In genomic region chr2:131053851-131054645, GRCm38 (mm10) we compare ENCODE assay signal across 8 mouse cellular contexts. TPM values are rescaled to one million over a fixed set of nuclear protein-coding genes. Genes with fewer than 3 reads are reported as not detected.
DNase-seq lines count a peak whose midpoint lies in the region; ATAC-seq and TF ChIP-seq lines count a peak whose summit lies in the region.

No protein-coding gene starts in this region.

- TF ChIP-seq POLR2A in testis, adult 2 months (IDR thresholded peaks at IDR 0.05; ENCODE audit: control insufficient read depth, low read depth, low read length), result no peak

- H3K4me1 ChIP-seq in testis, adult 2 months (ENCODE audit: control insufficient read depth, insufficient read depth, low read length), result peaks cover 25% of the 10 kb centered on the region
- peaks cover 18% of the 10 kb centered on the region for H3K4me1 ChIP-seq in forebrain, embryonic 16.5 days (replicated peaks; ENCODE audit: control insufficient read depth, insufficient read depth, low read length)
- peaks cover 46% of the 10 kb centered on the region for H3K4me1 ChIP-seq in liver, embryonic 15.5 days (replicated peaks)

- H3K4me2 ChIP-seq in forebrain, embryonic 16.5 days (ENCODE audit: low read length), result peak overlapping the region; percentile 46
- H3K4me2 ChIP-seq in liver, embryonic 15.5 days, result peak overlapping the region; percentile 27

- no peak overlapping the region for H3K9ac ChIP-seq in forebrain, embryonic 16.5 days (replicated peaks; ENCODE audit: low read depth, low read length)
- no peak overlapping the region for H3K9ac ChIP-seq in liver, embryonic 15.5 days

- H3K9me3 ChIP-seq in forebrain, embryonic 16.5 days (ENCODE audit: control insufficient read depth, low read length), result no peaks in the 10 kb centered on the region
- H3K9me3 ChIP-seq in liver, embryonic 15.5 days (replicated peaks), result no peaks in the 10 kb centered on the region

- 1% methylated on average over 45 of the region's 45 CpGs for WGBS in forebrain, embryonic 16.5 days
- 3% methylated on average over 45 of the region's 45 CpGs for WGBS in liver, embryonic 15.5 days (ENCODE audit: insufficient replicate concordance)

- TF ChIP-seq CTCF in testis, adult 2 months (IDR thresholded peaks at IDR 0.05; ENCODE audit: control insufficient read depth, insufficient read depth, insufficient replicate concordance, low read depth, low read length), result no peak

- ATAC-seq in forebrain, embryonic 16.5 days, result no peak; the same call in 1 of the 2 replicates
- no peak for ATAC-seq in liver, embryonic 15.5 days (ENCODE audit: insufficient read depth)

- H3K36me3 ChIP-seq in testis, adult 2 months (ENCODE audit: control insufficient read depth, insufficient read depth, low read length), result no peaks in the 10 kb centered on the region
- H3K36me3 ChIP-seq in forebrain, embryonic 16.5 days (ENCODE audit: control insufficient read depth, insufficient read depth), result no peaks in the 10 kb centered on the region
- H3K36me3 ChIP-seq in liver, embryonic 15.5 days (replicated peaks), result no peaks in the 10 kb centered on the region

- DNase-seq in testis, postnatal 14 days (ENCODE audit: low spot score), result no peak
- DNase-seq in yolk sac, embryonic 10.5 days (ENCODE audit: low spot score), result peak; percentile 30
- no peak for DNase-seq in layer of hippocampus, postnatal 36 days
- no peak for DNase-seq in left cerebral cortex, postnatal 25 days (ENCODE audit: low spot score in 2 of 2)
- no peak for DNase-seq in gastrocnemius, postnatal 14 days

- intact Hi-C loops in left cerebral cortex, postnatal 25 days (cut with DNase I), result no loop called here
- intact Hi-C loops in gastrocnemius, postnatal 14 days (cut with DNase I; ENCODE audit: low total_unique reads), result no loop called here

- no peaks in the 10 kb centered on the region for H3K27me3 ChIP-seq in testis, adult 2 months (ENCODE audit: control insufficient read depth, insufficient read depth, low read length)
- peaks cover 38% of the 10 kb centered on the region for H3K27me3 ChIP-seq in forebrain, embryonic 16.5 days (replicated peaks; ENCODE audit: control insufficient read depth, insufficient read depth, low read length)
- peaks cover 87% of the 10 kb centered on the region for H3K27me3 ChIP-seq in liver, embryonic 15.5 days

- no peak overlapping the region for H3K27ac ChIP-seq in testis, adult 2 months (ENCODE audit: control insufficient read depth, insufficient read depth, low read depth, low read length)
- H3K27ac ChIP-seq in forebrain, embryonic 16.5 days (ENCODE audit: low read length), result no peak overlapping the region
- H3K27ac ChIP-seq in liver, embryonic 15.5 days (replicated peaks), result no peak overlapping the region

- H3K4me3 ChIP-seq in testis, adult 2 months (ENCODE audit: control insufficient read depth, low read depth, low read length), result peak overlapping the region; percentile 23
- H3K4me3 ChIP-seq in forebrain, embryonic 16.5 days (replicated peaks; ENCODE audit: low read length), result peak overlapping the region; percentile 36
- H3K4me3 ChIP-seq in liver, embryonic 15.5 days (replicated peaks), result peak overlapping the region; percentile 8; the same call in 1 of the 2 replicates

RNA-seq across cellular contexts. Expression of gene Adam33, which starts 9.6 kb away (rescaled TPM):
- 2.8 and 3.1 TPM in 2 replicates for polyA plus RNA-seq in testis, adult 2 months (2012; rRNA removed)
- 1.4 TPM in 2 replicates for polyA plus RNA-seq in forebrain, embryonic 16.5 days (2015; fragmentation: Nextera tagmentation; extraction: Ambion mirVana)
- 0.62 and 0.86 TPM in 2 replicates for polyA plus RNA-seq in liver, embryonic 15.5 days (2015; fragmentation: Nextera tagmentation; extraction: Ambion mirVana)
- under 1 TPM in 1 of 2 experiments, not detected in 1; 0.40 TPM for total RNA-seq in layer of hippocampus, postnatal 36 days (2021)
- total RNA-seq in left cerebral cortex, postnatal 25 days (2021), result 1 to 10 TPM; 4.1 to 6.9 TPM
- total RNA-seq in gastrocnemius, postnatal 14 days (2021), result 1 to 10 TPM; 2.5 to 3.9 TPM

RNA-seq across cellular contexts. Expression of gene Gfra4, which starts 11.2 kb away (rescaled TPM):
- 58.3 and 63.5 TPM in 2 replicates for polyA plus RNA-seq in testis, adult 2 months (2012; rRNA removed)
- polyA plus RNA-seq in forebrain, embryonic 16.5 days (2015; fragmentation: Nextera tagmentation; extraction: Ambion mirVana), result 33.0 and 42.8 TPM in 2 replicates
- polyA plus RNA-seq in liver, embryonic 15.5 days (2015; fragmentation: Nextera tagmentation; extraction: Ambion mirVana), result 0.23 and 0.37 TPM in 2 replicates
- total RNA-seq in layer of hippocampus, postnatal 36 days (2021), result 10 to 100 TPM; 60.3 to 67.9 TPM
- 10 to 100 TPM; 58.3 to 63.0 TPM for total RNA-seq in left cerebral cortex, postnatal 25 days (2021)
- total RNA-seq in gastrocnemius, postnatal 14 days (2021), result 1 to 10 TPM; 3.8 to 5.1 TPM

RNA-seq across cellular contexts. Expression of gene Siglec1, which starts 32.5 kb away (rescaled TPM):
- polyA plus RNA-seq in testis, adult 2 months (2012; rRNA removed), result 0.61 and 0.88 TPM in 2 replicates
- 0.12 and 0.13 TPM in 2 replicates for polyA plus RNA-seq in forebrain, embryonic 16.5 days (2015; fragmentation: Nextera tagmentation; extraction: Ambion mirVana)
- polyA plus RNA-seq in liver, embryonic 15.5 days (2015; fragmentation: Nextera tagmentation; extraction: Ambion mirVana), result 1.5 and 1.7 TPM in 2 replicates
- under 1 TPM; 0.27 to 0.33 TPM for total RNA-seq in layer of hippocampus, postnatal 36 days (2021)
- total RNA-seq in left cerebral cortex, postnatal 25 days (2021), result under 1 TPM; 0.23 to 0.28 TPM
- total RNA-seq in gastrocnemius, postnatal 14 days (2021), result under 1 TPM; 0.78 to 0.90 TPM

Comparison
In these comparisons a context has a peak if more than half of its experiments do, and no peak if none do; other contexts are left out.
1. RNA of gene Gfra4, which starts 11.2 kb away (total RNA-seq): 60.3 to 67.9 TPM in layer of hippocampus, postnatal 36 days and 58.3 to 63.0 TPM in left cerebral cortex, postnatal 25 days; 3.8 to 5.1 TPM in gastrocnemius, postnatal 14 days; every median in the first group is over 4 times any median in the second.
2. Peak in every context shown above with its lines, with median percentiles within 50 percentile points of each other: H3K4me3 ChIP-seq.